Mouse (Mus musculus) cerebellum, adult 8-10 months (tissue): ENCODE measurements at regions not wholly inside any gene's neighbourhood (a gene's known extent, or its start where the extent isn't known, plus 50 kb on each side); places are given as distances from the start of the nearest gene placed in this dataset.

Experiments used
- DNase-seq: peaks from one replicate; pipeline ENCODE4 v3.0.0; 2022

GRCm38 (mm10) chrX:105583386-105583785, 83.8 kb downstream of the Cypt2 start:
- DNase-seq = peak; percentile 72
